Mouse (Mus musculus) megakaryocyte, embryonic 14.5 days (primary cell): ENCODE data around the gene Hist1h2bh.
"Not testable (repeated sequence)": the region's sequence is repeated elsewhere in the genome, so short reads cannot be mapped to it uniquely, and the experiment has no call there.

Experiments used
- FLI1 ChIP-seq: IDR thresholded peaks from 2 replicates; pipeline ENCODE4 v1.6.1; 2012; ENCODE audit warnings: low read length, inconsistent platforms, mixed read lengths
- GATA1 ChIP-seq: IDR thresholded peaks from 3 replicates; pipeline ENCODE4 v1.6.1; 2012; ENCODE audit warnings: mixed read lengths, low read length, inconsistent platforms, borderline replicate concordance

DNA sequence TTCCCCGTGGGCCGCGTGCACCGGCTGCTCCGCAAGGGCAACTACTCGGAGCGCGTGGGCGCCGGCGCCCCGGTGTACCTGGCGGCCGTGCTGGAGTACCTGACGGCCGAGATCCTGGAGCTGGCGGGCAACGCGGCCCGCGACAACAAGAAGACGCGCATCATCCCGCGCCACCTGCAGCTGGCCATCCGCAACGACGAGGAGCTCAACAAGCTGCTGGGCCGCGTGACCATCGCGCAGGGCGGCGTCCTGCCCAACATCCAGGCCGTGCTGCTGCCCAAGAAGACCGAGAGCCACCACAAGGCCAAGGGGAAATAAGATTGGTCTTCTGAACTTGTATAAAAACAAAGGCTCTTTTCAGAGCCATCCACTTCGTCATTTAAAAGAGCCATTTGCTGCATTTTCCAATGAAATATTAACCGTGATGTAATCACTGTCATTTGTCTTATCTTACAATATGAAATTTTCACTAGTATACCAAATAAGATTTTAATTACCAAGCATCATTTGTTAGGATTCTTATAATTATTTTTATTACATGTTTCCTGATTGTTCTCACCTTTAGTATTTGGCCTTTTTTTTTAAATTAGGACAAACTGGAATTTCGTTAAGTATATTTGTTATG, 31.5 kb upstream of the Hist1h2bh start:
- TF ChIP-seq GATA1, FLI1: not testable (repeated sequence)
